Mouse (Mus musculus): ENCODE measurements at regions not wholly inside any gene's neighbourhood (a gene's known extent, or its start where the extent isn't known, plus 50 kb on each side); places are given as distances from the start of the nearest gene placed in this dataset.

DNA sequence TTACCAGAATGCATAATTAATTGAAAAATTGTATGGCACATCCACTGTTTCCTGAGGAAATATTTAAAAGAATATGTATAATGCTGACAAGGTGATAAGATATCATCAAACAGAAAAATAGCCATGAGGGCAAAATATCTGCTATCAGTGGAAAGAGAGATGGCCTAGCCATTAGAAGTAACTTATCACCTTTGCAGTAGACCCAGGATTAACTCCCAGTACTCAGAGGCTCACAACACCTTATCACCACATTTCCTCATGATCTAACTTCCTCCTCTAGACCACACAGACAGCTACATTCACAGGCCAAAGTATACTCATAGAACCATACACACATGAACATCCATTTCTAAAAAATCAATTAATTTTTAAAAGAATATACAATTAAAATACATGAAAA, 963.4 kb downstream of the Efna5 start:
- TF ChIP-seq CTCF (IDR thresholded peaks at IDR 0.05 in 2 of 3, conservative IDR thresholded peaks at IDR 0.05 in 1 of 3; ENCODE audit: control insufficient read depth in 1 of 3, insufficient read depth in 1 of 3, low read depth in 2 of 3, low read length in 3 of 3, poor library complexity in 1 of 3, severe bottlenecking in 1 of 3) (no peak), GATA1 (IDR thresholded peaks at IDR 0.05; ENCODE audit: low read depth, low read length) (peak; percentile 88), BHLHE40 (IDR thresholded peaks at IDR 0.05; ENCODE audit: borderline replicate concordance, low read depth, low read length) (no peak), MAX (IDR thresholded peaks at IDR 0.05; ENCODE audit: low read length) (no peak), E2F4 (IDR thresholded peaks at IDR 0.05; ENCODE audit: borderline replicate concordance, low read depth, low read length) (no peak), EP300 (IDR thresholded peaks at IDR 0.05; ENCODE audit: low read depth in 1 of 2, low read length in 2 of 2) (peak; percentile 88 to 93), POLR2AphosphoS5 (IDR thresholded peaks at IDR 0.05; ENCODE audit: borderline replicate concordance, low read depth, low read length) (no peak), RAD21 (IDR thresholded peaks at IDR 0.05; ENCODE audit: low read depth, low read length) (no peak), TAL1 (IDR thresholded peaks at IDR 0.05; ENCODE audit: low read length) (no peak; the same call in 1 of the 2 replicates), POLR2A (IDR thresholded peaks at IDR 0.05; ENCODE audit: control insufficient read depth in 1 of 2, insufficient read depth in 1 of 2, low read depth in 1 of 2, low read length in 2 of 2, poor library complexity in 1 of 2) (no peak)

All from MEL (cell line).